Mouse (Mus musculus): Measurements from ENCODE around the gene Prss42.

Gene Prss42

GRCm38 (mm10) chr9:110797866-110798265 is at the start of gene Prss42:
Prss42 (plus strand) TSS chr9:110798166.
- no peak for DNase-seq

DNA sequence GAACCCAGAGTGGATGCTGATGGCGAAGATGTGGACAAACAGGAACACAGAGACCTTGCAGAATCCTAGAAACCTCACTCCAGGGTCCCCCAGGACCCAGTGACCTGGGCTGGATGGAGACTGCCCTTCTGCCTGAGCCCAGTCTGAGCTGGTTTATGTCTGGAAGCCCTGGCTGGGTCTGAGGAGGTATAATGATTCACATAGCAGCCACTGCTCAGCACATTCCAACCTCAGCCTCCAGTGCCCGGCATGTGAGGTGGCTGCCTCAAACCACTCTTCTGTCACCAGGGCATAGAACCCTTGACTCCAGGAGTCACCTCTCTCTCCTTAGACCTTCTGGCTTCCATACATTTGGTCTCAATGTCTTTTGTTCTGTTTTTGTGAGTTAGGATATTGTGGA is 49.5 kb upstream of the Prss42 start:
- DNase-seq, result no peak

- DNase-seq, result no peak
These were observed 47.4 kb upstream of the Prss42 start for GRCm38 (mm10) chr9:110750404-110751187.

- no peak for DNase-seq
These were observed 46.6 kb upstream of the Prss42 start for GRCm38 (mm10) chr9:110751412-110751811.

GRCm38 (mm10) chr9:110752917-110753435 is 45.0 kb upstream of the Prss42 start:
- no peak for DNase-seq

DNA sequence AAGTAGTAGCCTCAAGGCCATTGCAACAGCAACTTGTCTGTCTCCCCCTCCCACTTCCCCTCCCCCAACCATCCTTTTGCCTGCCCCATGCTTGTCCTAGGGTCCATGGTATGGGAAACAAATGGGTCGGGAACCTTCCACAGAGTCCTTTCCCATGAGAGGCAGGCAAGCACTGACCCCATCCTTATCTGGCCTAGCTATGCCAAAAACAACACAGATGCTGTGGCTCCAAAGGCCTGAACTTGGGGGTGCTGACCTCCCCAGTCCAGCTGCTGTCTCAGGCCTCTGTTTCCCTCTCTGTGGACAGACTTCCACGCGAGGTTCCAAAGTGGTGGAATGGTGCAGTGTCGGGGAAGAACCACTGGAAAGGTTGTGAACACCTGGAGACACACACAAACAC is 44.2 kb upstream of the Prss42 start:
- DNase-seq, result no peak

GRCm38 (mm10) chr9:110757816-110758215 is 40.1 kb upstream of the Prss42 start:
- no peak for DNase-seq

GRCm38 (mm10) chr9:110758605-110759004 is 39.4 kb upstream of the Prss42 start:
- DNase-seq, result peak; percentile 39 to 51

- peak; percentile 25 to 44 for DNase-seq
These were observed 38.7 kb upstream of the Prss42 start for GRCm38 (mm10) chr9:110759265-110759664.

- peak in 1 of 2 experiments; percentile 28 for DNase-seq
These were observed 37.1 kb upstream of the Prss42 start for GRCm38 (mm10) chr9:110760886-110761285.

DNA sequence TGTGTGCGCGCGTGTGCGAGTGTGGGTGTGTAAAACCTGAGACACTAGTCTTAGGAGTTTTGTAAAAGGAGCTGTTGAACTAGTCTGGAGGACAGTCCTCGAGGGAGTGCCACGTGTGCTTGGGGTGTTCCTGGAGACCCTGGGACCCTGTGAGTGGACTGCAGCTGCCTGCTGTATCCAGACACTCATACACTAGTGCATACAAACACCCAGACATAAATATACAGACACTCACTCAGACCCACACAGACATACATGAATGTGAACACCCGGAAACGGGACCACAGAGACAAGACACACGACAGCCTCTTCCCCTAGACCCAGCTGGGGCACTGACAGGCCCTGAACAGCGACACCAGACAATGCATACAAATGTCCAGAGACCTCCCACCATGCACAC is 35.2 kb upstream of the Prss42 start:
- no peak for DNase-seq

DNA sequence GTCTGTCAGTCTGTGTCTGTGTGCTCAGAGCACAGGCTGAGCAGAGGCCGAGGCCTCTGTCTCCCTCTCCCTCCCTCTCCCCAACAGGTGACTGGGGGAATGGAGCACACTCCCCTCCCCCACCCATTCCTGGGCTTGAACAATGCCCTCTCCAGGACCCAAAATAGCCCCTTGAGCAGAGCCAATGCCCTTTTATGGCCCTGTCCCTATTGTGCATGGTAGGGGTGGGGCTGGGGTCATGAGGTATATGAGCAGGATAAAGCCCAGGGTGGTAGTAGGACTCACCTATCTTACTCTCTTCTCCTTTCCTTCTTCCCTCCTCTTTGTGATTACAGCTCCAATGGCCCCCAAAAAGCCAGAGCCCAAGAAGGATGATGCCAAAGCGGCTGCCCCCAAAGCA is 34.6 kb upstream of the Prss42 start:
- no peak for DNase-seq

DNA sequence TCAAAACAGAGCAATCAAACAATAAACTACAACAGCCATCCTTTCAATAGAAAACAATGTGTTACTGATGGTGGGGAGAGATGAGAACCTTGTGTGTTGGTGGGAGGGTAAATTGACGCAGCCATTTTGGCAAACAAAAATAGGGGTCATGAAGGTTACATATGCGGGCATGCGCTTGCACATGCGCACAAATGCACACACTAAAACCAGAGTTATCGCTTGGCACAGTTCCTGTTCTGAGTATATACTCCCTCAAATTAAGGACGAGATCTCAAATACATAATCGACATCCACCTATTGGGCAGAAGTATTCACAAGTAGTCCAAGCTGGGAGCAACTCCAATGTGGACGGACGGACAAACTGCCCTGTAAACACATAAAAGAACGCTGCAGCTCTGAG is 25.6 kb upstream of the Prss42 start:
- DNase-seq, result no peak

DNA sequence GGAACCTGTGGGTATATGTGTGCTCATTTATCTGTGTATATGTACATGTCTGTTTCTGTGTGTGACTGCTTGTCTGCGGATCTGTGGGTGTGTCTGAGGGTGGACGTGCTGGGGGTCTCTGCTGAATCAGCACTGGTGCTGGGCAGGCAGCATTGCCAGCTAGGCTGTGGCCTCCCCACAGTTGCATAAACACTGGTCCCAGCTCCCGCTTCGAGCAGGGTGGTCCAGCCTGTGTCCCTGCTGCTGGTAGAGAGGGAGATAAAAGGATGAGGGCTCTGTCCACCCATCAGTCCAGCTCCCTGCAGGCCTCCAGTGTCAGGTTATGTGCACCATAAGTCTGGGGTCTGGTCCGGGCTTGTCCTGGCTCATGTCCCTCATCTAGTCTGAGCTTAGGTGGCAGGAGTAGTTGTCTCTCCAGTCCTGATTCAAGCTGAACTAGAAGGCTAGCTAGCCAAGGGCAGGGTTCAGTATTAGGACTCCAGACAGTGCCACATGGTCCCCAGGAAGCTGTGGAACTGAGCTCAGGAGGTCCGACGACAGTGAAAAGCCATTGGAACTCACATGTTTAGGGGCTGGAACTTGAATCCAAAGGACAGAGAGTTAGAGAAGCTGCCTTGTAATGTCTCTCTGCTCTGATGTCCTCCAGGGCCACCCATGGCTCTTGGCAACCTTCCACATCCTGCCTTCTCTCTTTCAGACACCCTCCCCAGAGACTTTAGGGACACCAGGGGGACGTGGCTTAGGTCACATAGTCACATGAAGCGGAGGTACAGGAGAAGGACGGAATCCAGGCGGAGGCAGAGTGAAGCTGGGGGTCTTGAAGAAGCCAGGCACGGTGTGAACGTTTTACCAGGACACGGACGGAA is 23.3 kb upstream of the Prss42 start:
- DNase-seq, result peak in 1 of 2 experiments; percentile 41

DNA sequence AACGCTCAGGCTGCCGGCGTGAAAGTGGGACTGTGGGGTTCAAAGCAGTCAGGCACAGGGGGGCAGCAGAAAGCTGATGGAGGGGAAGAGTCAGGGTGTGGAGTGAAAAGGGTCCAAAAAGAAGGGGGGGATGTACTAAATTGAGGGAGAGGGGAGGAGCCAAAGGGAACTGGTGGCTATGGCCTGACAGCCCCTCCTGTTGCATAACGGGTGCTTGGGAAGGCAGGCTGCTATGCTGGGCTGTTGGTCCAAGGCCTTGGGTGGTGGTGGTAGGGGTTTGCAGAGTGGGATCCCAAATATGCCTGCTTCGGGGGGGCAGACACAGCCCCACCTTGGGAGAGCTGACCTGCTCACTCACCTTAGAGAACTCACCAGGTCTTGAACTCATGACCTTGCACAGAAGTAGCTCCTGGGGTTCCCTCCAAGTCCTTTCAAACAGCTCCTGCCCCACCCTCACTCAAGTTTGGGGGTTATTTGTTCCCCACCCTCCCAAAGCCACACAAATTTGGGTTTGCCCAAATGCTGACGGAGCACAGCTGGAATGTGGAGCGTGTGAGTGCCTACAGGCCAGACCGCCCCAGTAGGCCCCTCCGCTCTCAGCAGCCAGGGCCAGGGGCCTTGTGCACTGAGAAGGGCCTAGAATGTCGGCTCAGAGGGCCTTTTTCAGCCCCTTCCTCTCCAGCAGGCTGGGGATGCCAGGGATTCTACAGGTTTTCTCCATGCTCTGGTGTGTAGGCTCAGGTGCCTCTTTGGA is 22.5 kb upstream of the Prss42 start:
- DNase-seq, result no peak

DNA sequence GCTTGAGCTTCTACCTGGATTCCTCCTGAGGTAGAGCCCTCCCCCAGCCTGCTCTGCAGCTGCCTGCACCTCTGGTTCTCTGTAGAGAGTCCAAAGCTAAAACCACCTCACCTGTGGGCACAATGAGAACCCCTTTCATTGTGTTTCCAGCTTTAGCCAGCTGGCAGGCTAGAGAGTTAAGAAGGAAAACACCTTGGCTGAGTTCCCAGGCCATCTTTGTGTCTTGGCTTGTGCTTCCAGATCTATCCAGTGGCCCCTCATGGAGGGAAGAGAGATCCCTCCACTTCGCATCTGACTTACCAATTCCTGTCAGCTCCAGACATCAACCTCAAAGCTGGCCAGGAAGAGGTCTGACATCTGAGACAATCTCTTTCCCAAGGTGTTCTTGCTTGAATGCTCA is 19.9 kb upstream of the Prss42 start:
- DNase-seq, result no peak

DNA sequence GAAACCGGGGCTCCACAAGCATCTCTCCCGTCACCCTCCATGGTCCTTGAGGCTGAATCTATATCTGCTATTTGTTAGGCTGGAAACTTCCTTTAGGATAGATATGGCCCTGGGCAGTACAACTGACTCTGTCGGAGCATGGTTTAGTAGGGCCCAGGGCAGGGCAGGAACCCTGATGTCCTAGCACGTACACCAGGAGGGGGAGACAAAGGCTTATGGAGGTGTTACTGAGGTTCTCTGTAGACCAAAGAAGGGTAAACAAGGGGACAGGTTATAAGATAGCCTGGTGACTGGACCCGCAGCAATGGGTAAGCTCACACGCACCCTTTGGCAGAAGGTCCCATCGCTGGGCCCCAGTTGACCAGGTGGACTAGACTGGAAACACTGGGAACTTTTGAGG is 19.4 kb upstream of the Prss42 start:
- DNase-seq, result no peak

- peak in 1 of 2 experiments; percentile 41 for DNase-seq
These were observed 18.6 kb upstream of the Prss42 start for GRCm38 (mm10) chr9:110779242-110779913.

GRCm38 (mm10) chr9:110781256-110781721 is 16.7 kb upstream of the Prss42 start:
- DNase-seq, result peak; percentile 97 to 98

DNA sequence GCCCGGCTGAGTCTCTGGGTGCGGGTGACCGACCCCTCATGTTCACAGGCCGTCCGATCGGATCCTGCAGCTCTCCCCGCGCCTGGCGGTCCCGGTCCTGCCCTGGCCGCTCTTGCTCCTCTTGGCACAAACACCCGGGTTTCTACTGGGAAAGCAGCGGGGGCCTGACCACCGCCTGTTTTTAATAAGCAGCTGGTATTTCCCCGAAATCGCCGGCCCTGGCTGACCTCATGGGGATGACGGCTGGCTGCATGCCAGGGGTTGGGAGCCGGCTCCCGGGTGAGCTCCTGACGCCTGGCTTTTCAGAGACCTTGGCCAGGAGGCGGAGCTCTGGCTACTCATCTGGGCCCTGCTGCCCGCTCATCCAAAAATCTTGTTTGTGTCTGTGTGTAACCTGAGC is 16.2 kb upstream of the Prss42 start:
- DNase-seq, result peak; percentile 87

GRCm38 (mm10) chr9:110783611-110784010 is 14.4 kb upstream of the Prss42 start:
- DNase-seq, result no peak

DNA sequence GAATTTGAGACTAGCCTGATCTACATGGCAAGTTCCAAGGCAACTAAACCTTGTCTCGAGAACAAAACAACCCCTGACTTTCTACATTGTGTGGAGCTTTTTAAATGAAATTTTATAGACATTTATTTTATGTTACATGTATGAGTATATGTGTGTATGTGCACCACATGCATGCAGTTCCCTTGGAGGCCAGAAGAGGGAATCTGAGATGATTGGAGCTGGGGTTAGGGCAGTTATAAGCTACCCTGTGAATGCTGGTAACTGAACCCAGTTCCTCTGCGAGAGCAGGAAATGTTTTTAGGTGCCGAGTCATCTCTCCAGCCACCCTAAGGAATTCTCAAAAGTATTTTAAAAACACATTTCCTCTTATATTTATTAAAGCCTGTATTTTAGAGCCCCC is 9.8 kb upstream of the Prss42 start:
- DNase-seq, result no peak
